Mouse (Mus musculus) intestine, postnatal 0 days (tissue): Measurements from ENCODE around the gene Rnf149. TPM values are rescaled to one million over a fixed set of nuclear protein-coding genes. Genes with fewer than 3 reads are reported as not detected.

ENCODE experiments used
- ATAC-seq: fragments of 200-750 bp; cut with Nextera tagmentation; 2 replicates; pipeline ENCODE4 v1.8.0; 2017; ENCODE audit warnings: mild to moderate bottlenecking, moderate TSS enrichment, moderate library complexity
- H3K27ac ChIP-seq: fragments of 300-500 bp; sonication (generic); 2 replicates; pipeline ENCODE4 v1.5.1; 2014; ENCODE audit warnings: mild to moderate bottlenecking, low read depth, low read length, moderate library complexity
- H3K27me3 ChIP-seq: fragments of 300-500 bp; sonication (generic); replicated peaks from 2 replicates; pipeline ENCODE4 v1.6.1; 2014; ENCODE audit warnings: low read length, mixed read lengths; ENCODE audit not compliant: control insufficient read depth, insufficient read depth
- H3K36me3 ChIP-seq: fragments of 300-500 bp; sonication (generic); 2 replicates; pipeline ENCODE4 v1.6.1; 2014; ENCODE audit warnings: mild to moderate bottlenecking, moderate library complexity; ENCODE audit not compliant: control insufficient read depth, insufficient read depth
- H3K4me1 ChIP-seq: fragments of 300-500 bp; sonication (generic); replicated peaks from 2 replicates; pipeline ENCODE4 v1.6.1; 2014; ENCODE audit warnings: antibody characterized with exemption, low read length, mixed read lengths; ENCODE audit not compliant: control insufficient read depth, insufficient read depth
- H3K4me2 ChIP-seq: fragments of 300-500 bp; sonication (generic); replicated peaks from 2 replicates; pipeline ENCODE4 v1.6.1; 2014; ENCODE audit warnings: low read depth, mild to moderate bottlenecking, moderate library complexity
- H3K4me3 ChIP-seq: fragments of 300-500 bp; sonication (generic); 2 replicates; pipeline ENCODE4 v1.5.1; 2014; ENCODE audit warnings: low read depth, low read length
- H3K9ac ChIP-seq: fragments of 300-500 bp; sonication (generic); 2 replicates; pipeline ENCODE4 v1.6.1; 2014; ENCODE audit warnings: mild to moderate bottlenecking, low read depth, low read length
- H3K9me3 ChIP-seq: fragments of 300-500 bp; sonication (generic); 2 replicates; pipeline ENCODE4 v1.6.1; 2016; ENCODE audit warnings: mixed run types; ENCODE audit not compliant: control insufficient read depth
- CTCF ChIP-seq: sonication (generic); IDR thresholded peaks from 2 replicates; pipeline ENCODE4 v1.5.1; 2016; ENCODE audit warnings: low read depth, mild to moderate bottlenecking, control low read depth, antibody characterized with exemption, moderate library complexity
- WGBS: fragments of 180-500 bp; shearing (Covaris S2); extraction: QIAGEN DNeasy Blood & Tissue Kit; methylation state at CpG from one replicate; pipeline ENCODE4 v1.1.7; 2014; 5-methylcytosine and 5-hydroxymethylcytosine counted together
- polyA plus RNA-seq: library from polyadenylated mRNA; unstranded; fragments of >200 nt; fragmentation: Nextera tagmentation; extraction: Ambion mirVana; gene quantifications from 2 replicates; pipeline ENCODE4 v1.2.1, GENCODE M21; 2015

The Rnf149 gene
- polyA plus RNA-seq, 1 experiment from 2014 or later = 16.9 TPM

DNA sequence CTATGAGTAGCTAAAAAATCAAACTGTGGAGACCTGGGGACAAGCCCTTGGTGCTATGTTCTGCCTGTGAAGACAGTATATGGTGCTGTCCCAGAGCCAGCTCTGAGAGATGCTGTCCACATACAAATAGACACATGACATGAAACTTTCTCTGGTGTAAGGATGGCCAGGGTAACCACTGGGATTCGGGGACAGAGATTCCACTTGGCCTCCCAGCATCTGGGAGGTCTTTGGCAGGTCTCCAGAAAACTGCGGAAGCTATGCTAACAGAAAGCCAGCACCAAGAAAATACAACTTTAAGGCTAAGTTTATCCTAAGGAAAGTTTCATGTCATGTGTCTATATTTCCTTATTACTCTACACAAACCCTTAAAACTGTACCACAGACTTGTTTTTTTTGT, 27.4 kb downstream of the Rnf149 start:
- Histone ChIP-seq H3K9me3 (no peaks in the 10 kb centered on the region), H3K4me2 (no peak overlapping the region), H3K27ac (no peak overlapping the region), H3K9ac (no peak overlapping the region), H3K4me1 (no peaks in the 10 kb centered on the region), H3K36me3 (peaks cover 53% of the 10 kb centered on the region), H3K4me3 (no peak overlapping the region), H3K27me3 (no peaks in the 10 kb centered on the region)
- no peak for ATAC-seq
- no peak for TF ChIP-seq CTCF
- 64% methylated on average over 2 of the region's 2 CpGs for WGBS

DNA sequence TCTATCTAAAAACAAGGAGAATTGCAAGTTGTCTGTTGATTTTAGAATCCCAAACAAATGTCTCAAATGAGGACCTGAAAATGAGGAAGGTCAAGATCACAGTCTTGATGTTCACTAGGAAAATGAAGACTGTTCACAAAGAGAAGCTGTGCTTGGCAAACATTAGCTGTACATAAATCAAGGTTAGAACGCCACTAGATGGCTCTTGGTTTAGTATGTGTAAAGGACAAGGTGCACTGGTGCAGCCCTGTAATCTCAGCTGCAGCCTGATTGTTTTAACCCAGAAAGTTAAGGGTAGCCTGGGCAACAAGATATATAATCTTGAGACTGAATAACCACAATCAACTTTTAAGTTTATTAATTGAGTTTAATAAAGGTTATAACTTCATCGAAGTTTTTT, 30.0 kb downstream of the Rnf149 start:
- TF ChIP-seq CTCF = peak; percentile 58
- Histone ChIP-seq H3K9me3 (no peaks in the 10 kb centered on the region), H3K4me2 (no peak overlapping the region), H3K9ac (no peak overlapping the region), H3K36me3 (peaks cover 62% of the 10 kb centered on the region), H3K4me3 (no peak overlapping the region), H3K27ac (no peak overlapping the region), H3K4me1 (no peaks in the 10 kb centered on the region), H3K27me3 (no peaks in the 10 kb centered on the region)
- no peak for ATAC-seq
- 42% methylated on average over 2 of the region's 2 CpGs for WGBS

DNA sequence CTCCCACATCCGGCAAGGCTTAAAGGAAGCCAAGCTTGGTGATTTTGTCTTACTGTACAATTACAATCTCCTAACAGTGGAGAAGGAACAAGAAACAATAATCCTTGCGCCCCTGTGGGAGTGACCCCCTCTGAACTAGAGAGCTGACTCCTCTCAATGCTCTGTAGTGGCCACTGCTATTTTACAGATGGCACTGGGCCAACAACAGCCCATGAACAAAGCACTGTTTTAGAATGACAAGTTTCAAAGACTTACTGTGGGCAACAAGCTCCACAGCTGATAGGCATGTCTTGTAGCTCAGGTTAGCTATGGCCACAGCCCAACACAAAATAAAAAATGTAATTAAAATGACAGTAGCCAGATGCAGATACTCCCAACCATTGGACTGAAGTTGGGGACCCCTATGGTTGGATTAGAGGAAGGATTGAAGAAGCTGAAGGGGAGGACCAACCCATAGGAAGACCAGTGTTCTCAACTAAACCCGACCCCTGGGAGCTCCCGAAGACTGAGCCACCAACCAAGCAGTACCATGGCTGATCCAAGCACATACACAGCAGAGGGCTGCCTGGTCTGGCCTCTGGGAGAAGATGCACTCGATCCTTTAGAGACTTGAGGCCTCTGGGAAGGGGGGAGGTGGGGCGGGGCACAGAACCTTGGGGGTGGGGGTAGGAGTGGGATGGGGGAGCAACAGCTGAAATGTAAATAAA, 30.9 kb downstream of the Rnf149 start:
- H3K9me3 ChIP-seq = no peaks in the 10 kb centered on the region
- H3K4me3 ChIP-seq = no peak overlapping the region
- H3K27me3 ChIP-seq = no peaks in the 10 kb centered on the region
- no peak for ATAC-seq
- H3K36me3 ChIP-seq = peaks cover 62% of the 10 kb centered on the region
- no peaks in the 10 kb centered on the region for H3K4me1 ChIP-seq
- no peak for TF ChIP-seq CTCF
- 86% methylated on average over 6 of the region's 6 CpGs for WGBS
- no peak overlapping the region for H3K4me2 ChIP-seq
- H3K9ac ChIP-seq = no peak overlapping the region
- no peak overlapping the region for H3K27ac ChIP-seq

DNA sequence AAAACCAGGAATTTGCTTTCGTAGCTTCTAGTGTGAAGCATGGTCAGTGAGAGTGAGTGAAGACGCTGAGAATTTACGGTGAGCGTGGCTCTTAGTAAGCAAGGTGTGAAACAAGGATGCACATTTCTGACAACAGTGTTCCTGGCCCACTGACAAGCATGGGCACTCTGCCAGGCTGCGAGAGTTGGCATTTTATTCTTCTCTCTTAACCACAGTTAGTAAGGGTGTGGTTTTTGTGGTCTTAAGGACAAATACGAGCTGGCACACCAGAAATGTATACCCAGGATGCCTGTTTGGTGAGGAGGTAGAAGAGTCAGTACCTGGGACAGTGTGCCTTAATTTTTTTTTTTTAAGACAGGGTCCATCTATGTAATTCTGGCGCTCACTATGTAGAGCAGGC, 31.6 kb downstream of the Rnf149 start:
- TF ChIP-seq CTCF = no peak
- peaks cover 69% of the 10 kb centered on the region for H3K36me3 ChIP-seq
- no peak overlapping the region for H3K4me2 ChIP-seq
- no peak overlapping the region for H3K4me3 ChIP-seq
- H3K27ac ChIP-seq = no peak overlapping the region
- H3K27me3 ChIP-seq = no peaks in the 10 kb centered on the region
- 0 out of 2 replicates have a peak, but pooled peaks cover 2% of the 10 kb centered on the region for H3K9me3 ChIP-seq
- ATAC-seq = no peak
- H3K9ac ChIP-seq = no peak overlapping the region
- no peaks in the 10 kb centered on the region for H3K4me1 ChIP-seq
- 91% methylated on average over 7 of the region's 7 CpGs for WGBS

DNA sequence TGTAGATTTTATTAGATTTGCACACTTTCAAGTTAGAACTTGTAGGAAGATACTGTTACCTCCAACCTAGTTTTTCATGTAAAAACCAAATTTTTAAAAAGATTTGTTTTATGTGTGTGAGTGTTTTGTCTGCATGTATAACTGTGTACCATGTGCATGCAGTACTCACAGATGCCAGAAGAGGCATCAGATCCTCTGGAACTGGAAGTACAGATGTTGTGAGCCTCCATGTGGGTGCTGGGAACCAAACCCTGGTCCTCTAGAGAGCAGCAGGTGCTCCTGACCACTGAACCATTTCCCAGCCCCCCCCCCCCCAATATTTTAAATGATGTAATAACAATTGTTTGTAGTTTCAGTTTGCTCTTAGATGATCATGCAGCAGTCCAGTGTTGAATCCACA, 36.6 kb downstream of the Rnf149 start:
- Histone ChIP-seq H3K9ac (no peak overlapping the region), H3K27ac (no peak overlapping the region), H3K4me1 (peaks cover 3% of the 10 kb centered on the region; the same call in 1 of the 2 replicates), H3K27me3 (no peaks in the 10 kb centered on the region), H3K9me3 (0 out of 2 replicates have a peak, but pooled peaks cover 5% of the 10 kb centered on the region), H3K4me2 (no peak overlapping the region), H3K36me3 (peaks cover 68% of the 10 kb centered on the region), H3K4me3 (no peak overlapping the region)
- ATAC-seq = no peak
- TF ChIP-seq CTCF = no peak

DNA sequence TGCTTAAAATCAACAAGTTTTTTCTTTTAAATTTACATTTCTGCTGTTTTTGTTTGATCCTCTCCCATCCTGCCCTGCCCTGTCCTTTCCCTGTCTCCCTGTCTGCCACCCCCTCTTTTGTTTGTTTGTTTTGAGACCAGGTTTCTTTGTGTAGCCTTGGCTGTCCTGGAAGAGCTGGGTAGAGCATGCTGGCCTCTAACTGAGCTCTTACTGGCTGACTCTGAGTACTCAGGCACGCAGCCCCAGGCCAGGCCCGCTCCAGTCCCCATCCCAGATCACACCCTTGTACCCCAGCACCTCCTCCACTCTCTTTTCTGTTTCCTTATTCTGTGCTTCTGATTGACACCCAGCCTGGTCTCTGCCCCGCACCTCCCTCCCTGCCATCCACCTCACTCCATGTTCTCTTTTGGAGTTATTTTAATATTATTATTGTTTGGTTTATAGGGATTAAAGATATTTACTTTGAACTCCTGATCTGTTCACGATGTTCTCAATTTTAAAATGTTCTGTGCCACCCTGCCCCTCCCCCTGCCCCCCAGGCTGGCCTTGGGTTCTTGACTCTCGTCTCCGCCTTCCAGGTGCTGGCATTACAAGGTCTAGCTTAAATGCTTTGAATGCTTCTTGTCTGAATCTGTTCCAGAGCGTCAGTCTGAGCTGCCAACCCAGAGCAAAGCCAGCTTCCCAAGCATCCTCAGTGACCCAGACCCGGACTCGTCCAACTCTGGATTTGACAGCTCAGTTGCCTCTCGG, 39.4 kb downstream of the Rnf149 start:
- Histone ChIP-seq H3K27me3 (no peaks in the 10 kb centered on the region), H3K4me3 (no peak overlapping the region), H3K27ac (no peak overlapping the region), H3K36me3 (peaks cover 44% of the 10 kb centered on the region), H3K9me3 (0 out of 2 replicates have a peak, but pooled peaks cover 5% of the 10 kb centered on the region), H3K4me2 (no peak overlapping the region), H3K9ac (no peak overlapping the region), H3K4me1 (peaks cover 3% of the 10 kb centered on the region; the same call in 1 of the 2 replicates)
- 80% methylated on average over 10 of the region's 10 CpGs for WGBS
- ATAC-seq = no peak
- no peak for TF ChIP-seq CTCF
